Mouse (Mus musculus) lung, embryonic 14.5 days (tissue): Measurements from ENCODE around the gene Tbc1d22a. TPM values are rescaled to one million over a fixed set of nuclear protein-coding genes. Genes with fewer than 3 reads are reported as not detected.
A peak's percentile ranks its signal among the peaks of the same experiment; 100 is the strongest.

Experiments
- ATAC-seq: fragments of 200-750 bp; cut with Nextera tagmentation; 2 replicates; pipeline ENCODE4 v1.8.0; 2017; ENCODE audit warnings: mild to moderate bottlenecking, moderate TSS enrichment, moderate library complexity; ENCODE audit not compliant: insufficient read depth
- DNase-seq: peaks from one replicate; pipeline ENCODE4 v3.0.0-alpha.2; 2015
- H3K27ac ChIP-seq: fragments of 300-500 bp; sonication (generic); 2 replicates; pipeline ENCODE4 v1.5.1; 2014; ENCODE audit warnings: low read depth, mild to moderate bottlenecking, moderate library complexity
- H3K27me3 ChIP-seq: fragments of 300-500 bp; sonication (generic); 2 replicates; pipeline ENCODE4 v1.6.1; 2014; ENCODE audit warnings: low read length, control low read depth; ENCODE audit not compliant: insufficient read depth
- H3K36me3 ChIP-seq: fragments of 300-500 bp; sonication (generic); 2 replicates; pipeline ENCODE4 v1.6.1; 2014; ENCODE audit warnings: control low read depth; ENCODE audit not compliant: insufficient read depth
- H3K4me1 ChIP-seq: fragments of 300-500 bp; sonication (generic); 2 replicates; pipeline ENCODE4 v1.6.1; 2014; ENCODE audit warnings: antibody characterized with exemption, control low read depth; ENCODE audit not compliant: insufficient read depth
- H3K4me2 ChIP-seq: fragments of 300-500 bp; sonication (generic); 2 replicates; pipeline ENCODE4 v1.6.1; 2014; ENCODE audit warnings: mild to moderate bottlenecking
- H3K4me3 ChIP-seq: fragments of 300-500 bp; sonication (generic); 2 replicates; pipeline ENCODE4 v1.5.1; 2014; ENCODE audit warnings: low read depth, low read length
- H3K9ac ChIP-seq: fragments of 300-500 bp; sonication (generic); 2 replicates; pipeline ENCODE4 v1.6.1; 2014
- H3K9me3 ChIP-seq: fragments of 300-500 bp; sonication (generic); 2 replicates; pipeline ENCODE4 v1.6.1; 2016; ENCODE audit warnings: low read depth, low read length, control low read depth
- CTCF ChIP-seq: IDR thresholded peaks from 2 replicates; pipeline ENCODE4 v1.5.1; 2016; ENCODE audit warnings: antibody characterized with exemption, low read depth
- WGBS: fragments of 180-500 bp; shearing (Covaris S2); extraction: QIAGEN DNeasy Blood & Tissue Kit; methylation state at CpG from one replicate; pipeline ENCODE4 v1.1.7; 2014; 5-methylcytosine and 5-hydroxymethylcytosine counted together
- polyA plus RNA-seq: library from polyadenylated mRNA; unstranded; fragments of >200 nt; fragmentation: Nextera tagmentation; extraction: Ambion mirVana; gene quantifications from 2 replicates; pipeline ENCODE4 v1.2.1, GENCODE M21; 2014

Gene Tbc1d22a
- polyA plus RNA-seq, 1 experiment from 2014 or later, result 10.6 TPM

GRCm38 (mm10) chr15:86181941-86182439, 32.3 kb upstream of the Tbc1d22a start:
- Histone ChIP-seq H3K4me1 (peaks cover 18% of the 10 kb centered on the region), H3K27me3 (no peaks in the 10 kb centered on the region), H3K27ac (peak overlapping the region; percentile 67; the same call in 1 of the 2 replicates), H3K4me3 (no peak overlapping the region), H3K9me3 (no peaks in the 10 kb centered on the region), H3K36me3 (no peaks in the 10 kb centered on the region), H3K9ac (no peak overlapping the region), H3K4me2 (peak overlapping the region; percentile 37; the same call in 1 of the 2 replicates)
- 20% methylated on average over 11 of the region's 11 CpGs for WGBS
- ATAC-seq (no peak), DNase-seq (peak; percentile 63)
- TF ChIP-seq CTCF, result no peak

DNA sequence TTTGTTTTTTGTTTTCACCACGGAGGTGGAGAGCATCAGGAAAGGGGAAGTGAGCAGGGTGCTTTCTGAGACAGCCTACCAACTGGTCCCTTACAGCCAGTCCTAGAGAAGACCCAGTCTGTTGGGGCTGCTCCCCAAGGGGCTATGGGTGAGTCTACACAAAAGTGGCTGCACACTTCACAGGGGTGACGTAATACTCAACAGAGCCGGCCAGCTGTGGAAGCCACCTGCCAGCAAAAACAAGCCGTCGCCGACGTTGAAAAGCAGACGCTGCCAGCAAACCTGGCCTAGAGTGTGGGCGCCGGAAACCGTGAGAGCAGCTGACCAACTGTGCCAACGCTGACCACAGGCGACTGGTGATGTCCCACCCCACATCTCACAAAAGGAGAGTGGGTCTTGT, 31.6 kb upstream of the Tbc1d22a start:
- peak overlapping the region; percentile 37; the same call in 1 of the 2 replicates for H3K4me2 ChIP-seq
- no peak for TF ChIP-seq CTCF

GRCm38 (mm10) chr15:86183484-86183883, 30.8 kb upstream of the Tbc1d22a start:
- Histone ChIP-seq H3K27ac (no peak overlapping the region), H3K9me3 (no peaks in the 10 kb centered on the region), H3K36me3 (no peaks in the 10 kb centered on the region), H3K4me3 (no peak overlapping the region), H3K4me1 (peaks cover 16% of the 10 kb centered on the region), H3K4me2 (no peak overlapping the region), H3K9ac (no peak overlapping the region), H3K27me3 (no peaks in the 10 kb centered on the region)
- ATAC-seq (no peak), DNase-seq (no peak)
- 95% methylated on average over 8 of the region's 8 CpGs for WGBS
- no peak for TF ChIP-seq CTCF

More for the DNA sequence above, 31.6 kb upstream of the Tbc1d22a start:
- H3K36me3 ChIP-seq, result no peaks in the 10 kb centered on the region
- no peak overlapping the region for H3K4me3 ChIP-seq
- DNase-seq (peak; percentile 65), ATAC-seq (no peak)
- WGBS, result 31% methylated on average over 13 of the region's 13 CpGs
- H3K9ac ChIP-seq, result no peak overlapping the region
- peaks cover 15% of the 10 kb centered on the region for H3K4me1 ChIP-seq
- H3K27ac ChIP-seq, result peak overlapping the region; percentile 40; the same call in 1 of the 2 replicates
- H3K9me3 ChIP-seq, result no peaks in the 10 kb centered on the region
- no peaks in the 10 kb centered on the region for H3K27me3 ChIP-seq

DNA sequence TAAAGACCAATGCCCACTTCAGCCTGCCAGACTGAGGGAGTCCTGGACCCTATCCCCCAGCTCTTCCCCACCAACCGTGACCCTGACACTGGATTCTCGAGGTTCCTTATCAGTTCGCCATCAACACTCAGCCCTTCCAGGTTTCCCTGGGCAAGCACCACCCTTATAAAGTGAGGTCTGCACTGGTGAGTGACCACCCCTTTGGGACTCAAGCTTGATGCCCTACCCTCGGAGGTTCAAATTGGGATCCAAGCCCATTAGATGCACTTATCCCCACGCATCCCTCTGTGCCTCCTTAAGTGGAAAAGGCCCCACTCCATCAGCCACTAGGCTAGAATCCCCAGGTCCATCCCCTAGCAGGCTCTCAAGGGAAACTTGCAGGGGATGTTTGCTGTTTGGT, 30.2 kb upstream of the Tbc1d22a start:
- Histone ChIP-seq H3K4me1 (peaks cover 21% of the 10 kb centered on the region), H3K9me3 (no peaks in the 10 kb centered on the region), H3K27me3 (no peaks in the 10 kb centered on the region), H3K4me2 (peak overlapping the region; percentile 82), H3K9ac (no peak overlapping the region), H3K4me3 (peak overlapping the region; percentile 82), H3K36me3 (no peaks in the 10 kb centered on the region), H3K27ac (no peak overlapping the region)
- no peak for ATAC-seq
- no peak for DNase-seq
- 53% methylated on average over 5 of the region's 5 CpGs for WGBS
- TF ChIP-seq CTCF, result no peak

DNA sequence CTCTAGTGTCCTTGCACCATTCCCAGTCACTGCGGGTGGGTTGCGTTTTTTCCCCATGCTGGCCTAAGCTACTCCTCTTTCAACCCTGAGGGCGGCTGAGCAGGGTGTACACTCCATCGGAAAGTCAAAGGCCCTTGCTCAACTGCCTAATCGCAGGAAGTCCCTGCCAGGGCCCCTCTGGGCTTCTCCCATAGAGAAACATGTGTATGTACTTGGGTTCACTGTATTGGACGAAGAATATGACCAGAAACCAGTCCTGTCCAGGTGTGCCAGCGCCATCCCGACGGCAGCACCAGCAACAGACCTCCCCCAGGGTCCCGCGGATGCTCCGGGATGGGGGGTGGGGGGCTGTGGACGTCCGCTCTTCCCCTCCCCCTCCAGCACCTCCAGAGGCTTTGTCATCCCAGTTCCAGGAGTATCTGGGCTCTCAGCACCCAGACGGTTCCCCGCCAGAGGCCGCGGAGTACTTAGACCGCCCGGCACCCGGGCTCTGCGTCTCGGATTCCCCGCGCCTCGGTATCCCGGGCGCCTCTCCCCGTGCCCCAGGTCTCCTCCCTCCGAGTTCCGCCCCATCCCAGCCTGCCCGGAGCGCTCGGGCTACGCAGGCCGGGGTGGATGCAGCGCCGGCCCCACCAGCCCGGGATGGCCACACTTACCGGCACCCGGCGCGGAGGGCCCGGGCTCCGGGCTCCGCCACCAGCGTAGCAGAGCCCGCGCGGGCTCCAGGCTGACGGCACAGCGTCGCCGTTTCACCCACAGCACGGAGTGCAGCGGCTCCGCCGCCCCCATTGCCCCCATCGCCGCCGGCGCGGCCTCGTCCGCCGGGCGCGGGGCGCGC, 29.2 kb upstream of the Tbc1d22a start:
- peak overlapping the region; percentile 86 for H3K27ac ChIP-seq
- DNase-seq, result peak; percentile 71
- H3K36me3 ChIP-seq, result no peaks in the 10 kb centered on the region
- H3K9me3 ChIP-seq, result no peaks in the 10 kb centered on the region
- WGBS, result under 1% methylated on average over 68 of the region's 70 CpGs
- H3K4me2 ChIP-seq, result peak overlapping the region; percentile 82
- peaks cover 21% of the 10 kb centered on the region for H3K4me1 ChIP-seq
- TF ChIP-seq CTCF, result no peak
- H3K9ac ChIP-seq, result peak overlapping the region; percentile 95
- peak overlapping the region; percentile 82 for H3K4me3 ChIP-seq
- no peaks in the 10 kb centered on the region for H3K27me3 ChIP-seq
- ATAC-seq, result peak; percentile 36

DNA sequence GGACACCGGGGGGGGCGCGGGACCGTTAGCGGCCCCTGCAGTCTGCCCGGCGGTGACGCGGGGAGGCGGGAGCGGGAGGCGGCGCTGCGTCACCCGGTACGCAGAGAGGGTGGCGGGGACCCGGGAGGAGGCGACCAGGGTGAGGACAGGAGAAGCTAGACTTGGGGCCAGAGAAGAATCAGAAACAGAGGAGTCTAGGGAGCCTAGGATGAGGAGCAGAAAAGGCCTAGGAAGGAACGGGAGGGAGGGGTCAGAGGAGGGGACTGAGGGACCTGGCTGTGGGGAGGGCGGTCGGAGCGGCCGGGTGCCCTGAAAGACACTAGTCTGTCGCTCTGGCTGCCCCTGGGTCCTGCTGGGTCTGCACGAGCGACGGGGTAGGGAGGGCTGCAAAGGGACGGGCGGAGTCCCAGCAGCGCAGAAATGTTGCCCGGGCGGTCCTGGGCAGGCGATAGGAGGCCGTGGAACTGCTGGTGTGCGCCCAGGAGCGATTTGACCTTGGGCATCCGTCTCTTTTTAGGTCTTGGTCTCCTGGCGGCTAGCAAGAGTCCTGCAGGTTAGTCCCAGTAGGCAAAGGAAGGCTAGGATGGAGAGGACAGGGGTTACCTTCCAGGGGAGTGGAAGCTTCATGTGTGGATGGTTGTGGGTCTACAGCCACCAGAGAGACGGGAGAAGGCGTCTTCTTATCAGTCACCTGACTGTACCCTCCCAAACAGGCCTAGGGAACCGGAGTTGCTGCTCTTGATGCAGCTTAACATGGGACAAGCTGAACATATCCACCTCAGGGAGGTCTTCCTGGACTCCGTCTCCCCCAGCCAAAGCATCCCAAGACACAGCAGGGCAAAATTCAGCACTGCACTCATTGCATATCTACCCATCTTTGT, 28.3 kb upstream of the Tbc1d22a start, which contains the start of gene Cerk:
Cerk (minus strand) TSS at position 453 of the 881 bp plus-strand sequence.
- peak; percentile 70 for TF ChIP-seq CTCF
- H3K27ac ChIP-seq, result peak within 1 kb of the TSS; percentile 86
- H3K36me3 ChIP-seq, result no peaks in the 10 kb centered on the region
- peak within 1 kb of the TSS; percentile 95 for H3K9ac ChIP-seq
- peak within 1 kb of the TSS; percentile 82 for H3K4me3 ChIP-seq
- H3K9me3 ChIP-seq, result no peaks in the 10 kb centered on the region
- DNase-seq, result peak; percentile 70
- 3% methylated on average over 43 of the region's 43 CpGs for WGBS
- H3K27me3 ChIP-seq, result no peaks in the 10 kb centered on the region
- peaks cover 21% of the 10 kb centered on the region for H3K4me1 ChIP-seq
- peak within 1 kb of the TSS; percentile 82 for H3K4me2 ChIP-seq
- ATAC-seq, result peak; percentile 45
